Mouse (Mus musculus) lung, postnatal 0 days (tissue): ENCODE data around the gene Mcee. TPM values are rescaled to one million over a fixed set of nuclear protein-coding genes. Genes with fewer than 3 reads are reported as not detected.

ENCODE experiments used
- ATAC-seq: fragments of 200-750 bp; cut with Nextera tagmentation; 2 replicates; pipeline ENCODE4 v1.8.0; 2017; ENCODE audit warnings: moderate library complexity
- DNase-seq: peaks from one replicate; pipeline ENCODE4 v3.0.0-alpha.2; 2016; ENCODE audit warnings: low spot score
- H3K27ac ChIP-seq: fragments of 300-500 bp; sonication (generic); 2 replicates; pipeline ENCODE4 v1.5.1; 2014; ENCODE audit warnings: antibody characterized with exemption, mild to moderate bottlenecking, low read length, mixed read lengths
- H3K27me3 ChIP-seq: fragments of 300-500 bp; sonication (generic); replicated peaks from 2 replicates; pipeline ENCODE4 v1.6.1; 2014; ENCODE audit warnings: low read length, mixed read lengths; ENCODE audit not compliant: insufficient read depth
- H3K36me3 ChIP-seq: fragments of 300-500 bp; sonication (generic); 2 replicates; pipeline ENCODE4 v1.6.1; 2014; ENCODE audit warnings: low read length, mixed read lengths; ENCODE audit not compliant: insufficient read depth
- H3K4me1 ChIP-seq: fragments of 300-500 bp; sonication (generic); 2 replicates; pipeline ENCODE4 v1.6.1; 2014; ENCODE audit warnings: antibody characterized with exemption, low read depth, low read length, mixed read lengths; ENCODE audit not compliant: insufficient read depth
- H3K4me2 ChIP-seq: fragments of 300-500 bp; sonication (generic); replicated peaks from 2 replicates; pipeline ENCODE4 v1.6.1; 2014; ENCODE audit warnings: low read depth, mild to moderate bottlenecking, low read length, moderate library complexity, mixed read lengths
- H3K4me3 ChIP-seq: fragments of 300-500 bp; sonication (generic); 2 replicates; pipeline ENCODE4 v1.5.1; 2014; ENCODE audit warnings: low read depth, low read length
- H3K9ac ChIP-seq: fragments of 300-500 bp; sonication (generic); replicated peaks from 2 replicates; pipeline ENCODE4 v1.6.1; 2014; ENCODE audit warnings: low read depth, mild to moderate bottlenecking
- H3K9me3 ChIP-seq: fragments of 300-500 bp; sonication (generic); 2 replicates; pipeline ENCODE4 v1.6.1; 2016; ENCODE audit warnings: low read length, mixed read lengths
- CTCF ChIP-seq: IDR thresholded peaks from 2 replicates; pipeline ENCODE4 v1.5.1; 2016; ENCODE audit warnings: antibody characterized with exemption, mild to moderate bottlenecking
- EP300 ChIP-seq: IDR thresholded peaks from 2 replicates; pipeline ENCODE4 v1.6.1; 2016; ENCODE audit warnings: antibody characterized with exemption, mild to moderate bottlenecking, control low read depth
- WGBS: fragments of 180-500 bp; shearing (Covaris S2); extraction: QIAGEN DNeasy Blood & Tissue Kit; methylation state at CpG from one replicate; pipeline ENCODE4 v1.1.7; 2014; 5-methylcytosine and 5-hydroxymethylcytosine counted together
- polyA plus RNA-seq: library from polyadenylated mRNA; unstranded; fragments of >200 nt; fragmentation: Nextera tagmentation; extraction: Ambion mirVana; gene quantifications from 2 replicates; pipeline ENCODE4 v1.2.1, GENCODE M21; 2015

Gene Mcee
- polyA plus RNA-seq, 1 experiment from 2014 or later = 112 TPM

GRCm38 (mm10) chr7:64457811-64458210 lies 65.4 kb downstream of the Mcee start:
- no peak for ATAC-seq
- no peak overlapping the region for H3K4me3 ChIP-seq

More at GRCm38 (mm10) chr7:64457811-64458210, 65.4 kb downstream of the Mcee start:
- Histone ChIP-seq H3K9me3 (no peaks in the 10 kb centered on the region), H3K4me1 (no peaks in the 10 kb centered on the region), H3K27me3 (no peaks in the 10 kb centered on the region), H3K27ac (no peak overlapping the region), H3K36me3 (no peaks in the 10 kb centered on the region), H3K9ac (no peak overlapping the region), H3K4me2 (no peak overlapping the region)
- TF ChIP-seq CTCF = no peak
- TF ChIP-seq EP300 = no peak
- no peak for DNase-seq
- 82% methylated on average over 2 of the region's 2 CpGs for WGBS

Other genes starting within 250 kb of the Mcee start
- not detected in 2 replicates for gene Trpm1, start 238.8 kb upstream of the Mcee start, polyA plus RNA-seq
- 11.2 and 11.6 TPM in 2 replicates for gene Mtmr10, start 105.0 kb upstream of the Mcee start, polyA plus RNA-seq
- 4.8 and 5.2 TPM in 2 replicates for gene Fan1, start 18.5 kb upstream of the Mcee start, polyA plus RNA-seq
- 18.6 and 21.1 TPM in 2 replicates for gene Mphosph10, start 339 bp upstream of the Mcee start, polyA plus RNA-seq
- 1.1 and 1.3 TPM in 2 replicates for gene Apba2, start 109.1 kb downstream of the Mcee start, polyA plus RNA-seq